Mouse (Mus musculus) kidney, adult 2 months (tissue): ENCODE data around the gene Cd96. TPM values are rescaled to one million over a fixed set of nuclear protein-coding genes. Genes with fewer than 3 reads are reported as not detected.

Experiments used
- DNase-seq: peaks from one replicate; pipeline ENCODE4 v3.0.0; 2021
- H3K27ac ChIP-seq: fragments of 200-500 bp; 2 replicates; pipeline ENCODE4 v1.5.1; 2012; ENCODE audit warnings: low read depth, low read length, control low read depth, inconsistent platforms; ENCODE audit not compliant: insufficient read depth
- H3K27me3 ChIP-seq: fragments of 200-500 bp; replicated peaks from 2 replicates; pipeline ENCODE4 v1.6.1; 2012; ENCODE audit warnings: mild to moderate bottlenecking, moderate library complexity, low read length, inconsistent platforms; ENCODE audit not compliant: control insufficient read depth, insufficient read depth
- H3K36me3 ChIP-seq: fragments of 200-500 bp; 2 replicates; pipeline ENCODE4 v1.6.1; 2012; ENCODE audit warnings: mild to moderate bottlenecking, moderate library complexity, low read length, inconsistent platforms; ENCODE audit not compliant: control insufficient read depth, insufficient read depth
- H3K4me1 ChIP-seq: fragments of 200-500 bp; 2 replicates; pipeline ENCODE4 v1.6.1; 2011; ENCODE audit warnings: low read length; ENCODE audit not compliant: control insufficient read depth, insufficient read depth
- H3K4me3 ChIP-seq: fragments of 200-500 bp; 2 replicates; pipeline ENCODE4 v1.5.1; 2011; ENCODE audit warnings: mild to moderate bottlenecking, low read depth, low read length, control low read depth; ENCODE audit not compliant: insufficient read depth
- CTCF ChIP-seq: fragments of 200-500 bp; conservative IDR thresholded peaks from 2 replicates; pipeline ENCODE4 v1.5.1; 2011; ENCODE audit warnings: low read depth, mild to moderate bottlenecking, control low read depth, low read length, moderate library complexity, mixed read lengths; ENCODE audit not compliant: insufficient read depth, insufficient read length
- POLR2A ChIP-seq: fragments of 200-500 bp; IDR thresholded peaks from one replicate; pipeline ENCODE4 v1.6.1; 2011; ENCODE audit warnings: low read depth, low read length, control low read depth
- WGBS: fragments of 180-500 bp; shearing (Covaris S2); methylation state at CpG from one replicate; pipeline ENCODE4 v1.1.7; 2018; 5-methylcytosine and 5-hydroxymethylcytosine counted together
- polyA plus RNA-seq: library from polyadenylated mRNA; depleted of rRNA; stranded (reverse); fragments of >200 nt; gene quantifications from 2 replicates; pipeline ENCODE4 v1.2.3, GENCODE M21; 2012

Gene Cd96
- polyA plus RNA-seq, 1 experiment: 0.86 TPM

GRCm38 (mm10) chr16:46019799-46020198 is 100.3 kb downstream of the Cd96 start:
- no peak for DNase-seq
- H3K27ac ChIP-seq: no peak overlapping the region
- 72% methylated on average over 4 of the region's 4 CpGs for WGBS
- TF ChIP-seq CTCF: no peak
- no peak for TF ChIP-seq POLR2A
- H3K4me1 ChIP-seq: peaks cover 23% of the 10 kb centered on the region
- H3K27me3 ChIP-seq: no peaks in the 10 kb centered on the region
- H3K36me3 ChIP-seq: no peaks in the 10 kb centered on the region
- H3K4me3 ChIP-seq: no peak overlapping the region

GRCm38 (mm10) chr16:46019359-46019758 is 100.7 kb downstream of the Cd96 start:
- DNase-seq: no peak
- Histone ChIP-seq H3K4me3 (no peak overlapping the region), H3K36me3 (no peaks in the 10 kb centered on the region), H3K4me1 (peaks cover 23% of the 10 kb centered on the region), H3K27ac (no peak overlapping the region), H3K27me3 (no peaks in the 10 kb centered on the region)
- no peak for TF ChIP-seq CTCF
- no peak for TF ChIP-seq POLR2A
- WGBS: 43% methylated on average over 1 of the region's 1 CpGs

DNA sequence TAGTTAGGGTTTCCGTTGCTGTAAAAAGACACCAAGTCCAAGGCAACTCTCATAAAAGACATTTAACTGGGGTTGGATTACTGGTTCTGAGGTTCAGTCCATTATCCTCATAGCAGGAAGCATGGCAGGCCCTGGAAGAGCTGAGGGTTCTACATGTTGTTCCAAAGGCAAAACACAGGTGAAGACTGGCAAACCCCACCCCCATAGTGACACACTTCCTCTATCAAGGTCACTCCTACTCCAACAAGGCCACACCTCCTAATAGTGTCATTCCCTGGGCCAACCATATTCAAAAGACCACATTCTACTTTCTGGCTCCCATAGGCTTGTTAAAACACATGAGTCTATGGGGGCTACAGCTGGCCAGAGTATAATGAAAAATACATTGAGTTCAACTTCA is 108.4 kb downstream of the Cd96 start:
- H3K4me3 ChIP-seq: no peak overlapping the region
- H3K27ac ChIP-seq: no peak overlapping the region
- H3K27me3 ChIP-seq: no peaks in the 10 kb centered on the region
- peaks cover 11% of the 10 kb centered on the region for H3K4me1 ChIP-seq
- no peak for TF ChIP-seq CTCF
- TF ChIP-seq POLR2A: no peak
- no peaks in the 10 kb centered on the region for H3K36me3 ChIP-seq
- WGBS: 40% methylated on average over 1 of the region's 1 CpGs
- DNase-seq: no peak

DNA sequence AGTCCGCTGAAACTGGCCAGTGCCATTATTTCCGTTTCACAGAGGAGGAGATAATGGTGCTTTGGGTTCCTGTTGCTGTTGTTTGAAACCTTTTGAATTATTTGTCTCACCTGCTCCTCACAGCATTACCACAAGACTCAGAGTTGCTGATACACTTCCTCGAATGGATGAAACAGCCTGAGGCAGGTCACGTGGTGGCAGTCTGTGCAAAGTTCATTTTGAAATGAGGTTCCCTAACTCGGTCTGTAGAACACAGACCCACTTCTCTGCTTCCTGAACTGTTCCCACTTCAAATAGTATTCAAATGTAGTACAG is 109.2 kb downstream of the Cd96 start:
- DNase-seq: peak; percentile 88
- no peaks in the 10 kb centered on the region for H3K27me3 ChIP-seq
- WGBS: 4% methylated on average over 5 of the region's 5 CpGs
- peaks cover 11% of the 10 kb centered on the region for H3K4me1 ChIP-seq
- H3K36me3 ChIP-seq: no peaks in the 10 kb centered on the region
- no peak for TF ChIP-seq POLR2A
- no peak for TF ChIP-seq CTCF
- peak overlapping the region; percentile 72 for H3K27ac ChIP-seq
- peak overlapping the region; percentile 40 for H3K4me3 ChIP-seq

- H3K4me1 ChIP-seq: peaks cover 11% of the 10 kb centered on the region
- no peaks in the 10 kb centered on the region for H3K27me3 ChIP-seq
- peak within 1 kb of the TSS; percentile 91 for H3K4me3 ChIP-seq
- no peak for TF ChIP-seq CTCF
- peak; percentile 85 for TF ChIP-seq POLR2A
- H3K27ac ChIP-seq: peak within 1 kb of the TSS; percentile 72
- WGBS: under 1% methylated on average over 39 of the region's 39 CpGs
- H3K36me3 ChIP-seq: no peaks in the 10 kb centered on the region
- DNase-seq: peak; percentile 98
These were observed 109.7 kb downstream of the Cd96 start, which contains the start of gene Plcxd2 for GRCm38 (mm10) chr16:46010153-46010905. TSS of gene Plcxd2 (minus strand) at chr16:46010218.

GRCm38 (mm10) chr16:46009717-46010116 is 110.3 kb downstream of the Cd96 start:
- H3K36me3 ChIP-seq: no peaks in the 10 kb centered on the region
- H3K27ac ChIP-seq: peak overlapping the region; percentile 32
- H3K4me3 ChIP-seq: peak overlapping the region; percentile 91
- DNase-seq: no peak
- WGBS: 5% methylated on average over 13 of the region's 13 CpGs
- H3K27me3 ChIP-seq: no peaks in the 10 kb centered on the region
- H3K4me1 ChIP-seq: peaks cover 11% of the 10 kb centered on the region
- no peak for TF ChIP-seq POLR2A
- TF ChIP-seq CTCF: no peak

GRCm38 (mm10) chr16:46008766-46009165 is 111.3 kb downstream of the Cd96 start:
- Histone ChIP-seq H3K4me3 (no peak overlapping the region), H3K4me1 (peaks cover 11% of the 10 kb centered on the region), H3K27ac (no peak overlapping the region), H3K36me3 (no peaks in the 10 kb centered on the region), H3K27me3 (no peaks in the 10 kb centered on the region)
- TF ChIP-seq POLR2A (no peak), CTCF (no peak)
- DNase-seq: no peak
- 80% methylated on average over 3 of the region's 3 CpGs for WGBS
